Mouse (Mus musculus): Measurements from ENCODE around the gene Slc36a2.

- TF ChIP-seq USF1 (IDR thresholded peaks at IDR 0.05; ENCODE audit: low read depth, low read length) (no peak), POLR2A (IDR thresholded peaks at IDR 0.05; ENCODE audit: low read depth, low read length) (no peak), TCF12 (IDR thresholded peaks at IDR 0.05; ENCODE audit: low read depth, low read length) (no peak), TBP (conservative IDR thresholded peaks at IDR 0.05; ENCODE audit: low read depth, low read length) (no peak), PAX5 (IDR thresholded peaks at IDR 0.05; ENCODE audit: low read length) (no peak), MAX (IDR thresholded peaks at IDR 0.05; ENCODE audit: low read length) (no peak), JUN (IDR thresholded peaks at IDR 0.05; ENCODE audit: insufficient read depth, low read depth, low read length) (no peak), CTCF (conservative IDR thresholded peaks at IDR 0.05 in 1 of 2, IDR thresholded peaks at IDR 0.05 in 1 of 2; ENCODE audit: low read depth in 2 of 2, low read length in 2 of 2) (no peak), POLR2AphosphoS2 (IDR thresholded peaks at IDR 0.05; ENCODE audit: low read depth, low read length) (no peak)
These were observed 23.3 kb upstream of the Slc36a2 start for GRCm38 (mm10) chr11:55208001-55208690.
